Mouse (Mus musculus) bone marrow, adult 2 months (tissue): Measurements from ENCODE around the gene Col23a1.

Experiments
- CTCF ChIP-seq: fragments of 200-500 bp; IDR thresholded peaks from 2 replicates; pipeline ENCODE4 v1.5.1; 2011; ENCODE audit warnings: low read length, control low read depth; ENCODE audit not compliant: control insufficient read depth, insufficient read depth
- POLR2A ChIP-seq: fragments of 200-500 bp; IDR thresholded peaks from 2 replicates; pipeline ENCODE4 v1.6.1; 2011; ENCODE audit warnings: low read depth, mild to moderate bottlenecking, control low read depth, low read length, borderline replicate concordance; ENCODE audit not compliant: control insufficient read depth

DNA sequence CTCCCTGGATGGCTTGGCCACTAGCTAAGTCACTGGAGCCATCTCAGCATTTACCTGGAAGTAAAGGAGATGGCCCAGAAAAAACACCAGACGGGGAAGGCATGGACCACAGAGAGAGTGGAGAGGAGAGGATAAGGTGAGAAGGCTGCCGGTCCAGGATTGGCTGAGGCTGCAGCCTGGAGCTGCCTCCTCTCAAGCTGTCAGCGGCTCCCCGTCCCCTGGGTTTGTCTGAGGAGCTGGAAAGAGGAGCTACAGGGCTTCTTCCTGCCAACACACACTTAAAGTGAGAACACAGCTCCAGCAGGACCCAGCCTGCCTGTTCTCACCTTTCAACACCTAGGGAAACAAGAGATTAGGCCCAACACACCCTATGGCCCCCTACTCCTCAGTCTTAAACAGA is 168.9 kb downstream of the Col23a1 start:
- TF ChIP-seq CTCF (no peak), POLR2A (no peak)
